Mouse (Mus musculus) heart, embryonic 11.5 days (tissue): Measurements from ENCODE around the gene Slit1. TPM values are rescaled to one million over a fixed set of nuclear protein-coding genes. Genes with fewer than 3 reads are reported as not detected.

ENCODE experiments used
- ATAC-seq: fragments of 200-750 bp; cut with Nextera tagmentation; replicated peaks from 2 replicates; pipeline ENCODE4 v1.8.0; 2017; ENCODE audit warnings: moderate library complexity; ENCODE audit not compliant: insufficient number of reproducible peaks, low FRiP score, low TSS enrichment
- H3K27ac ChIP-seq: fragments of 300-500 bp; sonication (generic); 2 replicates; pipeline ENCODE4 v1.5.1; 2014; ENCODE audit warnings: mild to moderate bottlenecking, low read depth, low read length
- H3K27me3 ChIP-seq: fragments of 300-500 bp; sonication (generic); 2 replicates; pipeline ENCODE4 v1.6.1; 2014; ENCODE audit warnings: mild to moderate bottlenecking, low read length, mixed read lengths; ENCODE audit not compliant: control insufficient read depth, insufficient read depth
- H3K36me3 ChIP-seq: fragments of 300-500 bp; sonication (generic); 2 replicates; pipeline ENCODE4 v1.6.1; 2014; ENCODE audit warnings: mild to moderate bottlenecking, low read length, moderate library complexity, mixed read lengths; ENCODE audit not compliant: control insufficient read depth, insufficient read depth
- H3K4me1 ChIP-seq: fragments of 300-500 bp; sonication (generic); 2 replicates; pipeline ENCODE4 v1.6.1; 2014; ENCODE audit warnings: low read length; ENCODE audit not compliant: control insufficient read depth, insufficient read depth
- H3K4me2 ChIP-seq: fragments of 300-500 bp; sonication (generic); 2 replicates; pipeline ENCODE4 v1.6.1; 2014; ENCODE audit warnings: mild to moderate bottlenecking, moderate library complexity
- H3K4me3 ChIP-seq: fragments of 300-500 bp; sonication (generic); 2 replicates; pipeline ENCODE4 v1.5.1; 2014; ENCODE audit warnings: low read depth, low read length
- H3K9ac ChIP-seq: fragments of 300-500 bp; sonication (generic); 2 replicates; pipeline ENCODE4 v1.6.1; 2014; ENCODE audit warnings: mild to moderate bottlenecking, low read depth, low read length, moderate library complexity
- H3K9me3 ChIP-seq: fragments of 300-500 bp; sonication (generic); replicated peaks from 2 replicates; pipeline ENCODE4 v1.6.1; 2016; ENCODE audit warnings: low read length; ENCODE audit not compliant: control insufficient read depth
- WGBS: fragments of 180-500 bp; shearing (Covaris S2); extraction: QIAGEN DNeasy Blood & Tissue Kit; methylation state at CpG from one replicate; pipeline ENCODE4 v1.1.7; 2014; ENCODE audit not compliant: insufficient replicate concordance; 5-methylcytosine and 5-hydroxymethylcytosine counted together
- polyA plus RNA-seq: library from polyadenylated mRNA; unstranded; fragments of >200 nt; fragmentation: Nextera tagmentation; extraction: Ambion mirVana; gene quantifications from 2 replicates; pipeline ENCODE4 v1.2.1, GENCODE M21; 2014

The Slit1 gene
- polyA plus RNA-seq, 1 experiment from 2014 or later: 0.11 TPM

DNA sequence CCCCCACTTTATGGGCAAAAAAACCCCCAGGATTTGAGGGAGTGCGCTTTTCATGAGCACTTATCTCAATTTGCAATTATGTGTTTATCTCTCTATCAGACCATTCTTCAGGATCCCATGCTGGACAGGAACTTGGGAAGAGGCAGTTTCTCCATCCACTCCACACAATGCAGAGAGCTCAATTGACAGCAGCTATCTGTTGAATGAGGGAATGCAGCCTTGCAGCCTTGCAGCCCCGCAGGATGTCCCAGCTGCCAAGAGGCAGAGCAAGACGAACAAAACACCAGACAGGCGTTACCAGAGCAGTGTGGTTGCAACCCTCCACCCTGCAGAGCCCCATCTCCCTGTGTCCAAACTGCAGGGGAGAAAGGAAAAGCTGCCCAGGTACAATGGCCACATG is 4.6 kb downstream of the Slit1 start:
- no peak for ATAC-seq
- peaks cover 69% of the 10 kb centered on the region for H3K27me3 ChIP-seq
- H3K4me2 ChIP-seq: no peak overlapping the region
- H3K4me1 ChIP-seq: peaks cover 20% of the 10 kb centered on the region
- no peak overlapping the region for H3K4me3 ChIP-seq
- H3K9ac ChIP-seq: no peak overlapping the region
- no peaks in the 10 kb centered on the region for H3K36me3 ChIP-seq
- 9% methylated on average over 4 of the region's 4 CpGs for WGBS
- no peak overlapping the region for H3K27ac ChIP-seq
- H3K9me3 ChIP-seq: no peaks in the 10 kb centered on the region

DNA sequence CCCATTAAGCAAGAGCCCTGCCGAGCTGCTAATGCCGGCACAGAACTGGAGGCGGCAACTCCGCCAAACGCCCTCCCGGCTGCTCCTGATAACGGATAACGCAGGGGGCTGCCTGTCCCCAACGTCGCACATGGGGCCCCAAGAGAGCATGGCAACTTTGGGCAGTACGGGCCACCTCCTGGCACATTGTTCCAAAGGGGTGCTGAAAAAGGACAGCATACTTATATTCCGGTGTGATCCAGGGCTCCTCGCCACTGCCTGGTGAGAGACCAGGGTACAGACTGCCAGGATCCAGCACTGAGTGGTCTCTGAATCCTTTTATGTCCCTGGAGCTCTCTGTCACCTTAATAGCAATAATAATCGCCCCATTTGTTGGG is 5.0 kb downstream of the Slit1 start:
- H3K9ac ChIP-seq: no peak overlapping the region
- peaks cover 69% of the 10 kb centered on the region for H3K27me3 ChIP-seq
- peaks cover 16% of the 10 kb centered on the region for H3K4me1 ChIP-seq
- 0 out of 2 replicates have a peak overlapping the region, but pooled peaks have one; percentile 8 for H3K4me3 ChIP-seq
- WGBS: 7% methylated on average over 14 of the region's 14 CpGs
- no peak overlapping the region for H3K27ac ChIP-seq
- no peak for ATAC-seq
- H3K9me3 ChIP-seq: no peaks in the 10 kb centered on the region
- peak overlapping the region; percentile 54 for H3K4me2 ChIP-seq
- H3K36me3 ChIP-seq: no peaks in the 10 kb centered on the region

GRCm38 (mm10) chr19:41737657-41738428 is 5.6 kb downstream of the Slit1 start:
- H3K9me3 ChIP-seq: no peaks in the 10 kb centered on the region
- H3K4me2 ChIP-seq: peak overlapping the region; percentile 54
- no peak overlapping the region for H3K27ac ChIP-seq
- peaks cover 64% of the 10 kb centered on the region for H3K27me3 ChIP-seq
- peaks cover 10% of the 10 kb centered on the region for H3K4me1 ChIP-seq
- H3K4me3 ChIP-seq: 0 out of 2 replicates have a peak overlapping the region, but pooled peaks have one; percentile 8
- H3K9ac ChIP-seq: no peak overlapping the region
- ATAC-seq: 0 out of 2 replicates have a peak, but pooled peaks have one; percentile 18
- 2% methylated on average over 18 of the region's 18 CpGs for WGBS
- no peaks in the 10 kb centered on the region for H3K36me3 ChIP-seq

- Histone ChIP-seq H3K4me3 (no peak overlapping the region), H3K27me3 (peaks cover 38% of the 10 kb centered on the region), H3K27ac (no peak overlapping the region), H3K4me2 (no peak overlapping the region), H3K4me1 (peaks cover 8% of the 10 kb centered on the region; the same call in 1 of the 2 replicates), H3K9me3 (no peaks in the 10 kb centered on the region; the same call in 1 of the 2 replicates), H3K9ac (no peak overlapping the region), H3K36me3 (no peaks in the 10 kb centered on the region)
- WGBS: 19% methylated on average over 10 of the region's 10 CpGs
- ATAC-seq: no peak
Observed at GRCm38 (mm10) chr19:41734685-41735084, 8.8 kb downstream of the Slit1 start.

DNA sequence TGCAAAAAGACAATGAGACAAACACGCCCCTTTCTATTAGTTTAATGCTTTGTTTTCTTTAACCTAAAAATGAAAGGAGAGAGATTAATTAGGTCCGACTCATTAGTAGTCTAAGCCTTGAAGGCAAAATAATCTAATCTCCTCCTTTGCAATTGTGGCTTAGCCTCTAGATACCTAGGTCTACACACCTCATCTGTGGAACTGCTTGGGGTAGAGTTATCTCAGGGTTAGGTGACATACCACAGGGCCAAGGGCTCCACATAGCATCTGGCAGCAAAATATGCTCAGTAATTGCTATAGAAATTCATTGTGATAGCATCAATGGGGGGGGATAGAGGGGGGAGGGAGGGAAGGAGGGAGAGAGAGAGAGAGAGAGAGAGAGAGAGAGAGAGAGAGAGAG is 18.0 kb downstream of the Slit1 start:
- Histone ChIP-seq H3K4me1 (no peaks in the 10 kb centered on the region), H3K9me3 (no peaks in the 10 kb centered on the region), H3K27me3 (no peaks in the 10 kb centered on the region), H3K4me3 (no peak overlapping the region), H3K4me2 (no peak overlapping the region), H3K27ac (no peak overlapping the region), H3K9ac (no peak overlapping the region), H3K36me3 (no peaks in the 10 kb centered on the region)
- ATAC-seq: no peak
- 47% methylated on average over 2 of the region's 2 CpGs for WGBS

DNA sequence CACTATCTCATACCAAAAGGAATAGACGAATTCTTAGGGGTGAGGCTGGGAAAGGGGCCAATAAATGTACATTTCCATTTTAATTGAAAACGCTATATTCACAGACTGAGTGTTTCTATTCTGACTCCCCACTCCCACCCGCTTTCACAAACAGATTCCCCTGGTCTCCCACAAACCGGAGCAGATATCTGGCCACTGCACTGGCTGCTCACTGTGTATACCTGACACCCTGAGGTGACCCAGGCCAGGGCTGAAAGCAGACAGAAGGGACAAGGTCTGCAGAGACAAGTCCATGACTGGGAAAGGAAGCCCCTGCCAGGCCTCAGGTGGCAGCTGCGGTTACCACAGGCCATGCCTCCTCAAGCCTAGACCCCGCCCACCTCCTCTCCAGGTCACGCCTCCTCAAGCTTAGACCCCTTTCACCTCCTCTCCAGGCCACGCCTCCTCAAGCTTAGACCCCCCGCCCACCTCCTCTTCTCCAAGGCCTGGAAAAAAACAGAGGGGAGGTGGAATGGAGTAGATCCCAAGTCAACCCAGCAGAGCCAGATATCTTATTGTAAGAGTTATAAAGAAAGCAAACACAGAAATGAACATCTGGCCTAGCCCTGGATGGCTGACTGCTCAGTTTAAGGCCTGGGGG is 18.5 kb downstream of the Slit1 start:
- H3K27me3 ChIP-seq: no peaks in the 10 kb centered on the region
- no peak overlapping the region for H3K4me3 ChIP-seq
- WGBS: 38% methylated on average over 9 of the region's 9 CpGs
- no peaks in the 10 kb centered on the region for H3K36me3 ChIP-seq
- H3K4me2 ChIP-seq: no peak overlapping the region
- no peak overlapping the region for H3K9ac ChIP-seq
- no peaks in the 10 kb centered on the region for H3K4me1 ChIP-seq
- H3K9me3 ChIP-seq: no peaks in the 10 kb centered on the region
- H3K27ac ChIP-seq: no peak overlapping the region
- 0 out of 2 replicates have a peak, but pooled peaks have one; percentile 42 for ATAC-seq

DNA sequence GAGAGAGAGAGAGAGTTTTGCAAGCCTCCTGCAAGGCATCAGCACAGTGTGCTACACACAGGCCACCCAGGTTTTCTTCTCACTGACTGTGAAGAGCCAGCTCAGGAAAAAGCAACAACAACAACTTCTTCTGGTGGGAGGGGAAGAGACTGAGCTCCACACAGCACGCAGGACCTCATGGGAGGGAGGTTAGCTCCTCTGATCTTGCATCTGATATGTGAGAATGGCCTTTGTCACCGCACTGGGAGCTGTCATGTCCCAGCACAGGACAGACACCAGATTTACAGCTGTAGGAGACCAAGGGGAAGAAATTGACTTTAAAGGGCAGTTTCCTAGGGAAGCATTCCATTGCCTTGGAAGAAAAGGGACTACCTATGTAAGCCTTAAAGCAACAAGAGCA is 20.1 kb downstream of the Slit1 start:
- H3K9ac ChIP-seq: no peak overlapping the region
- H3K9me3 ChIP-seq: no peaks in the 10 kb centered on the region
- no peak for ATAC-seq
- H3K4me3 ChIP-seq: no peak overlapping the region
- 0 out of 2 replicates have a peak, but pooled peaks cover 3% of the 10 kb centered on the region for H3K27me3 ChIP-seq
- H3K27ac ChIP-seq: no peak overlapping the region
- H3K4me1 ChIP-seq: no peaks in the 10 kb centered on the region
- no peaks in the 10 kb centered on the region for H3K36me3 ChIP-seq
- H3K4me2 ChIP-seq: no peak overlapping the region
- WGBS: 10% methylated on average over 2 of the region's 2 CpGs

DNA sequence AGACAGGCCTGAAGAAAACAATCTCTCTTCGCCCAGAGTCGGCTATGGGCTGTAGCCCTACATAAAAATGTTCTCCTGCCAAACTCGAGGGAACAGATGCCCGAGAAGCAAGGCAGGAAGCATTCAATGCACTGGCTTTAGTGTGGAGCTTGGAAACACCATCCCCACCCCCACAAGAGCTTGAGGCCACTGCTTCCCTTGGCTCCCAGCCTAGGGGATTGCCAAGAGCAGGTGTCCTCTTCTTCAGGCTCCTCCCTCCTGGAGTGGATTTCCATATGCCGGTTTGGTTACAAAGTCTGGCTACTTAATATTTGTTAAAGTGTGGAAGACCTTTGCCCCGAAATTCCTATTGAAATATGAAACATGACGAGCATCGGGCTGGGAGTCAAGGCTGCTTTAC is 24.0 kb downstream of the Slit1 start:
- WGBS: 80% methylated on average over 8 of the region's 8 CpGs
- Histone ChIP-seq H3K9ac (no peak overlapping the region), H3K4me3 (no peak overlapping the region), H3K27me3 (peaks cover 16% of the 10 kb centered on the region), H3K4me2 (no peak overlapping the region), H3K27ac (no peak overlapping the region), H3K36me3 (no peaks in the 10 kb centered on the region), H3K9me3 (no peaks in the 10 kb centered on the region), H3K4me1 (peaks cover 6% of the 10 kb centered on the region)
- ATAC-seq: no peak
